Mouse (Mus musculus): ENCODE results near the gene Smap1. TPM values are rescaled to one million over a fixed set of nuclear protein-coding genes. Genes with fewer than 3 reads are reported as not detected.

Smap1 gene
- total RNA-seq, 2 experiments from 2014 or later, result 203 to 217 TPM

DNA sequence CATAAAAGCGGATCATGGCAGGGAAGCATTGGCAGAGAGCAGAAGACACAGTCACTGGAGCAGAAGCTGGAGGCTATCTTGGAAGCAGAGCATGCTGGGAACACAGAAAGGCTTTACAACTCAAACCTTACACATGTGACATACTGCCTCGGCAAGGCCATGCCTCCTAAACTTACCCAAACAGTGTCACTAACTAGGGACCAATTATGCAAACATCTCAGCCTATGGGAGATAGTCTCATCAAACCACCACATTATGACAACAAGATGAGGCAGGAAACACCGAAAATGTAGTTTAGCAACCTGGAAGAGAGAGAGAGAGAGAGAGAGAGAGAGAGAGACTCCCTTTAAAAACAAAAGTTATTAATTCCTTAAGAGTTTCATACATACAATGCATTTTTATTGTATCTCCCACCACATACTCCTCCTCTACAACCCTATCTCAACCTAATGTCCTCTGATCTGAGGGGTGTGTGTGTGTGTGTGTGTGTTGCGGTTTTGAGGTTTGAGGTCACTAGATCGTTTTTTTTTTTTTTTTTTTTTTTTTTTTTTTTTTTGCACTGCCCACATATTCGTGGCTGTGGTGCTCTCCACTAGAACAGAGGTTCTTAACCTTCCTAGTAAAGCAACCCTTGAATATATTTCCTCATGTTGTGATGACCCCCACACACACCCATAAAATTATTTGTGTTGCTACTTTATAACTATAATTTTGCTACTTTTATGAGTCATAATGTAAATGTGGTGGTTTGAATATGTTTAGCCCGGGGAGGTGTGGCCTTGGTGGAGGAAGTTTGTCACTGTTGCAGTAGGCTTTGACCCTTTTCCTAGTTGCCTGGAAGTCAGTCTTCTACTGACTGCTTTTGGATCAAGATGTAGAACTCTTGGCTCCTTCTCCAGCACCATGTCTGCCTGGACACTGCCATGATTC, 1.9 kb upstream of the Smap1 start:
- DNase-seq (ENCODE audit: low spot score in 2 of 2), result no peak
- intact Hi-C loops (cut with DNase I), result no loop called here

DNA sequence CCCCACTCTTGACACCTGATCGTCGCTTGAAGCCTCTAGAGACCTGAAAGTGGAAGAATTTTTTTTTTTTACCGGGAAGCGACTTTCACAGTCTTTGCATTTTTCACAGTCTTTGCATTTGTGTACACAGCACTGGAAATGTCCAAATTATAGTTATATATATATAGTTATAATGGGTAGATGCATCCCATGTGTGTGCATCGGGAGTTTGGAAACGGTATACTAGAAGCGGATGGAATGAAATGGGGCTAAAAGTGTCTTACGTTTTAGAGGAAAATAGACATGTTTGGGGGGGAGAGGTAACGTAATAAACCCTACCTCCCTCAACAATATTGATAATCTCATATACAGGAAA, 390 bp upstream of the Smap1 start:
- DNase-seq (ENCODE audit: low spot score in 2 of 2), result no peak
- intact Hi-C loops (cut with DNase I), result no loop called here

DNA sequence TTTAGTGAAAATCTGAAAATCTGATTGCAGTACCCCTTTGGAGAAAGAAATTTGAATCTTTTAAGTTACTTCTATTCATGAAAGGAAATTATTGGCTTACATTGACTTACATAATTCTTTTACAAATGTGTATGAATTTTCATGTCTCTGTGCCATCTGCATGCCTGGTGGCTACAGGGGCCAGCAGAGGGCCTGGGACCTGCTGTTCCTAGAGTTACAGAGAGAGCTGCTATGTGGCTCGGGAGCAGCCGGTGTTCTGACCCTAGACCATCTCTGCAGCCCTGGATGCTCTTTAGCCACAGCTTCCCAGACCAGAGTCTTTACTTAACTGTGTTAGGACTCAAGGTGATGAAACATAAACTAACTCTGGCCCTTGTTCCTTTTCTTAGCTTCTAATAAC, 1.8 kb downstream of the Smap1 start:
- no peak for DNase-seq (ENCODE audit: low spot score in 2 of 2)

DNA sequence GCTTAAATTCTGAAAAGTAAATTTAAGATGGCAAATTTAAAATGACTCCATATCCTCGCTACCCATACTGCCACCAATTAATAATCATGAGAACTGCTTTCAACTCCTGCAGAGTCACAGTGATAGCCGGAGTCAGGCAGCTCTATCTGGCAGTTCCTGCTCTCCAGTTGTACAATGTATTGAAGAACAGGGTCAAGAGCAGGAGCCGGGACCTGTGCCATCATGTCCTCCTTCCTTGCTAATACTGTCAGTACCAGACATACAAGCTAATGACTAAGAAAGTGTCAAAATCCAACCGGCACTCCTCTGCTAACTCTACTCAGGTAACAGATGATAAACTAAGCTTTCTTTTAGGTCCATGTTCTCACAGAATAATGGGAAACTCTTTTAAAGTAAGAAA, 3.0 kb downstream of the Smap1 start:
- intact Hi-C loops (cut with DNase I), result no loop called here

More for the DNA sequence above, 1.8 kb downstream of the Smap1 start:
- intact Hi-C loops (cut with DNase I), result no loop called here

DNA sequence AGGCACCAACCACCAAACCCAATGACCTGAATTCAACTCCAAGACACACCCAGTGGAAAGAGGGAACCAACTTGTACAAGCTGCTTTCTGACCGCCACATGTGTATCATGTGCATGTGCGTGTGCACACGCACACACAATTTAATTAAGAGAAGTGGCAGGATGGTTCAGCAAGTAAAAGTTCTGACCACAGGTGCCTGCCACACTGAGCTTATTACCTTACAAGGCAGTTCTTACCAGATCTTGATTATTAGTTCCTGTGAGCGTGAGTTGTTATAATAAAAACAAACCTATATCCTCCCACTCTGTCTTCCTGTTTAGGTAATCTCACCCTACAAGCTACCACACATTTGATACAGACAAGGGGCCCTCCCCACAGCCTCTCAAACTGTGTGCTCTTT, 6.6 kb downstream of the Smap1 start:
- DNase-seq (ENCODE audit: low spot score in 2 of 2), result no peak
- intact Hi-C loops (cut with DNase I), result no loop called here

More for the DNA sequence above, 3.0 kb downstream of the Smap1 start:
- DNase-seq (ENCODE audit: low spot score in 2 of 2), result no peak

DNA sequence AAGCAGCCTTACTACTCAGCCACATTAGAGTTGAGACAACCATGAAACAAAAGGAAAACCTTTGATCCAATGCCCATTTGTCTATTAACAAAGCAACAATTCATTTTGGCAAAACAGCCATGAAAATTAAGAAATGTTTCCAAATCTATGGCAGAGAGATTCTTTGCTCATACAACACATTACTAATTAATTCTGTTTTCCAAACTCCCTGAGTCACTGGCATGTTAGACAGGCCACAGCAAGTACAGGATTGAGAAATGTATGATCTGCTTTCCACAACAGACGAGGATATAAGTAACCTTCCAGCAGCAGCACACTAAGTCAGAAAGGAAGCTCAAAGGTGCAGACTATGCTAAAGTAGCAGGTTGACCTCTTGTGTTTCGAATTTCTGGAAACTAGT, 9.1 kb downstream of the Smap1 start:
- DNase-seq (ENCODE audit: low spot score in 2 of 2), result no peak
- intact Hi-C loops (cut with DNase I), result loop anchor here (5.0 kb wide), 1 partner anchor 94 kb away; the partner anchor contains the start of gene Sdhaf4

DNA sequence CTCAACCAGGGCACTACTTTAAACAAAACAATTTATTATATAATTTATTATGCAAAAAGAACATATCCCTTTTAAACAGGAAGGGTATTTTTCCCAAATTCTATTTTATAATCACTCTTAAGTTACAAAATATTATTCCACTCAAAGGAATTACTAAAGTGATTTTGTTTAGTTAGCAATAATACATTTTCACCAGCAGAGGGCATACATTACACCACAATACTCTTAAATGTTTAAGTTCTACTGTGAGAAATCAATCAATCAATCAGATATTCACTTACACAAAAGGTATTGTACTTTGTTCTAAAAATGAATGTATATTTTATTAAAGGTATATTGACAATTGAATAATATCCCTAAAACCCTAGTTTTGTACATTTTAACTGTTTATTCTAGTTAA, 16.0 kb downstream of the Smap1 start:
- DNase-seq (ENCODE audit: low spot score in 2 of 2), result no peak
- intact Hi-C loops (cut with DNase I), result no loop called here

DNA sequence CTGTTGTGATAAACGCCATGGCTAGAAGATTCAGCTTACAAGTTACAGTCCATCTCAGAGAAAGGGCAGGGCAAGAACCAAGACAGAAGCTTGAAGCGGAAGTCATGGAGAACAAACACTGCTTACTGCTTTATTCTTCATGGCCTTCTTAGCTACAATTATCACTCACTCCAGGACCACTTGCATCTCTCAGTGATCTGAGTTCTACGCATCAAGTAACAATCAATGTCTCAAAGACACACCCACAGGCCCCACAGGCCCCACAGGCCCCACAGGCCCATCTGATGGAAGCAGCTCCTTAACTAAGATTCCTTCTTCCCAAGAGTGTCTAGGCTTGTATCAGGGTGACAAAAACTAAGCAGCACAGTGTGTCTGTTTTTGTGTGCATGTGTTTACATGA, 18.8 kb downstream of the Smap1 start:
- intact Hi-C loops (cut with DNase I), result loop anchor here (5.0 kb wide), 1 partner anchor 61 kb away; no protein-coding TSS in a partner anchor
- DNase-seq (ENCODE audit: low spot score in 2 of 2), result no peak

DNA sequence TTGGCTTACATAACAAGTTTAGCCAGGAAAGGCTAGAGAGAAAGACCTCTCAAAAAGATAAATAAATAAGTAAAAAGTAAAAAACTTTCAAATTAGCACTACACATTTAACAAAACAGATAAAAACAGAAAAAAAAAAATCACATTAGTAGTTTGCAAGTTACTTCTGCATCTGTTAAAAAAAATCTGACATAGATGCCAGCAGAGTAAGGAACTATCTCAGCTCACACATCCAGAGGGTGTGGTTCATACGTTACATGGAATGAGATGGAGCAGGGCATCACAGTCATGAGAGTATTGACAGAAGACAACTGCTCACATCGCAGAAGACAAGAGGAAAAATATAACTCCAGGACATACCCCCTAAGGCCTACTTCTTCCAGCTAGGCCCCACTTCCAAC, 19.4 kb downstream of the Smap1 start:
- intact Hi-C loops (cut with DNase I), result loop anchor here (5.0 kb wide), 1 partner anchor 60 kb away; no protein-coding TSS in a partner anchor
- DNase-seq (ENCODE audit: low spot score in 2 of 2), result no peak

DNA sequence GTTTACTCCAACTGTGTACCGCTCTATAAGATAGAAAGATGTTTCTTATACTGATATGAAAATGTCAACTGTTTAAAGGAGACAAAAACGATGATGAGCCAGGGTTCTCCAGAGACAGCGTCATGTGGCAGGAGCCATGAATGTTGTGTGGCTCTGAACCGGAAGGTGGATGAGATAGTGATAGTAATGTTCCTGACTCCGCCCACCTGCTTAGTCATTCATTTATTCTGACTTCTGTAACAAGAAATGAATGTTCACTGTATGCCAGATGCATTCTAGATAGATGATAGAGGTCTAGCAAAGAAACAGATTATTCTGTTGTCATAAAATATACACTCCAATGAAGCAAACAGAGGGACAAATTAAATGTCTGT, 22.5 kb downstream of the Smap1 start:
- DNase-seq (ENCODE audit: low spot score in 2 of 2), result no peak
- intact Hi-C loops (cut with DNase I), result loop anchor here (5.0 kb wide), 1 partner anchor 57 kb away; no protein-coding TSS in a partner anchor

DNA sequence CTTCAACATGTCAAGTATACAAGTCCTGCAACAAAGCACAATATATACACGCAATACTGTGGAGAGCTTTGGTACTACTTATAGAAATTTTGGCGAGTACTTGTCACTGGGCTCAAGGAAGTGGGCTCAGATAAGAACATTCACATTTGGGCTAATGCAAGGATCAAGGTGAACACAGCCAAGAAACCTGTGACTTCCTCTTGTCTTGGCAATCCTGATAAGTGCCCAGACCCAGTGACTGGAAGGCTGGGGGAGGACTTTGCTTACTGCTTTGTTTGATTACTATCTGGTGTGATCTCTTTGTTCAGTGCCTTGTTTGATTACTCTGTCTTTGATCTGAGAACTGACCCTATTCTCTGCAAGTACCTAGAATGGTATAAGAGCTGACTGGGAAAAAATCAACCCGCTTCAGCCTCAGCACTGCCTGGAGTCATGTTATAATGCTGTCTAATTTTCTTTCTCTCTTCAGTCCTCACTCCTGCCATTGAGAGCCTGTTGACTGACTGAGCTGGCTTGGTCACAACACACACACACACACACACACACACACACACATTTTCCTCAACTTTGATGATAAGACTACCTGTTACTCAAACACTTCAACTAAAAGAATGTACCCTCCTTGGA, 23.0 kb downstream of the Smap1 start:
- no peak for DNase-seq (ENCODE audit: low spot score in 2 of 2)
- intact Hi-C loops (cut with DNase I), result no loop called here

DNA sequence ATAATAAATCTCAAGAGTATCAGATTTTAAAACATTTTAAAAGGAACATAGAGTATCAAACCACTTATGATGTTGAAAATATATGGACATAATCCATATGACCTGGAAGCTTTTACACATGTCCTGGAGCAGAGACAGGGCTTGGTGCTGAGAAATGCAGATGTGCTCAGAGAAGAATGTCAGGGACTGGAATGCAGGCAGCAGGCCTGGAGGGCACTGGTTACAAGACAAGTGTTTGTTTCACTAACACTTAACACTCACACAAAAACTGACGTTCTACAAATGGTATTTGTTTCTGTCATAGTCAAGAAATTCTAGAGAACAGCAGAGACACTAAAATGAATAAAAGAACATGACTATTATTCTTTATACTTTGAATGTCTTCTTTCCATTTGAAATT, 30.0 kb downstream of the Smap1 start:
- intact Hi-C loops (cut with DNase I), result no loop called here
- DNase-seq (ENCODE audit: low spot score in 2 of 2), result no peak

DNA sequence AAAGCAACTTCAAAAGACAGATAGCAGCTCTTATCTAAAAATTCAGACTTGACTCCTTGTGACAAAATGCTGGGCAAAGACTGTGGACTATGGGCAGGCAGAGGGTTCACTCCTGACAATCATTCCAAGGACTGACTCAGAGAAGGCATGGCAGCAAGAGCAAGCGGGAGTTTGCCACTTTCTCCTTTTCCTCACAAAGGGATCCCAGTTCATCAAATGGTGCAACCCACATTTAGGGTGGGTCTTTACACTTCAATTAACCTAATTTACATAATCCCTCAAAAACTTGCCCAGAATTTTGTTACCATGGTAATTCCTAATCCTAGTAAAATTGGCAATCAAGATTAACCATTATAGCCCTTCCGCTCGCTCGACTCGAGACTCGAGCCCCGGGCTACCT, 37.2 kb downstream of the Smap1 start:
- no peak for DNase-seq (ENCODE audit: low spot score in 2 of 2)
- intact Hi-C loops (cut with DNase I), result no loop called here

DNA sequence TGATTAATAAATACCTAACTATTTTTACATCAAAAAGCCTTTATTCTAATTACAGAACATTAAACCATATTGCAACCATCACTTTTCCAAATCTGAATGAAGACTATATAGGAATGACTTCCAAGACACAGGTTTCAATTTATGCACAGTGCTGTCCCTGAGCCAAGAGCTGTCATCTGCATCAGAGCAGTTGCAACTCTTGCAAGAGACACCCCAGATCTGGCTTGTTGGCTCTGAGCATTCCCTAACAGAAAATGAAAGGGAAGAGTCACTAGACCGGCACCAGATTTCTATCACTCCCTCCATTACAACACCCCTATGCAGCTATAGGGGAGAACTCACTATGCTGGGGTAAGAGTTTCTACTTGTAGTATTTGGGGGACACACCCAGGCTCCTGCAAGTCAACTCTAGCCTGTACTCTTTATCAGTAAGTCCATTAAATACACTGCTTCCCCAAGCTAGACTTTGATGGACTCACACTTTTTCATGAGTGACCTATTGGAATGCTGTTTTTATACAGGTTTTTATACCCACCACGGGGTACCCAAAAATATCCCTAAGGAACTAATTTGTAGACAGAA, 37.9 kb downstream of the Smap1 start:
- DNase-seq (ENCODE audit: low spot score in 2 of 2), result no peak
- intact Hi-C loops (cut with DNase I), result no loop called here

DNA sequence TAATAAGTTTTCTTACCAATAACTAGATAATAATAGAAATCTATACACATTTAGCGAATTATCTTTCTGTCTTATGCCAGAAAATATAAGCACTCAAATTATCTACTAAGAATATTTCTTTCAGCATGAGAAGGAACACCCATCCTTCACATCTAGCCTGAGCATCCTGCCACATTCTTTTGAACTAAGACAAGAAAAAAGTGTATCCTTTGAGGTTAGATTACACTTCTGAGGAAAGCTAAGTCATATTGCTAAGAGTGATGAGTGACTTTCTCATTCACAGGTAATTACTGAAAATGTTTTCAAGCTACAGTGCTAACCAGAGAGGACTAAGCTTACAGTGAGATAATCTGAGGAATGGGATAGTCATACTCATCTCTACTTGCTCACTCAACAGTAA, 39.4 kb downstream of the Smap1 start:
- intact Hi-C loops (cut with DNase I), result no loop called here
- DNase-seq (ENCODE audit: low spot score in 2 of 2), result no peak

DNA sequence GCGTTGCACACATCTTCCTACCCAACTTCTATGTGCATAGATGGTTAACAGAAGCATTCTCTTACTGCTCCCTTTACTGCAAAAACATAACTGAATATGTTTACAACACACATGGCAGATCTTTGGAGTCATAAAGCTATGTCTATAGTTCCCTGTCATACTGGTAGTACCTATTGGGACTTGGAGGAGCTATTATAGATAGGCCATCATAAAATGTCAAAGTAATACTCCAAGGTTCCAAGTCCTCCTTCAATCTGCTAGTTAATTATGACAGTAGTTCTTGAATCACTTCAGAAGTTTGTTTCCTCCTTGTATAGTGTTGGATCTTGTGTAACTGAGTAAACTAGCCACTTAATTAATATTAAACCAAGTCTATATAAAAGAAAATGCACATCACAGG, 49.9 kb downstream of the Smap1 start:
- intact Hi-C loops (cut with DNase I), result no loop called here
- no peak for DNase-seq (ENCODE audit: low spot score in 2 of 2)

DNA sequence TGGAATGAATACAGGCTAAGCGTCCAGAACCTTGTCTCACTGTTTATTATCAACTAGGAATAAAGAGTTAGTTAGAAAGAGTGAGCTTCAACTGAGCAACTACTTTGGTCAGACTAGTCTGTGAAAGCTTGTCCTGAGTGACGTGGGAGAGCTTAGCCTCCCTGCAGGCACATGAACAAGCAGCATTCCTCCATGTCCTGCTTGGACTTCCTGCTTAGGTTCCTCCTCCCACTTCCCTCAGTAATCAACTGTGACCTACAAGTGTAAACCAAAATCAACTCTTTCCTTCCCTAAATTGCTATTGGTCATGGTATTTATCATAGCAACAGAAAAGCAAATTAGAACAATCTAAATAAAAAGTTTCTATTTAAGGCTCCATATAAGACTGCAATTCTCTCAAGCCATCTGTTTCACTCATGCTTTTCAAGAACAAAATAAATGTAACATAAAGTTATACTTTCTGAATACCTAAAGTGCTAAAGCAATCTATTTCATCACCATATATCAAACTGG, 54.7 kb downstream of the Smap1 start:
- DNase-seq (ENCODE audit: low spot score in 2 of 2), result no peak
- intact Hi-C loops (cut with DNase I), result no loop called here

DNA sequence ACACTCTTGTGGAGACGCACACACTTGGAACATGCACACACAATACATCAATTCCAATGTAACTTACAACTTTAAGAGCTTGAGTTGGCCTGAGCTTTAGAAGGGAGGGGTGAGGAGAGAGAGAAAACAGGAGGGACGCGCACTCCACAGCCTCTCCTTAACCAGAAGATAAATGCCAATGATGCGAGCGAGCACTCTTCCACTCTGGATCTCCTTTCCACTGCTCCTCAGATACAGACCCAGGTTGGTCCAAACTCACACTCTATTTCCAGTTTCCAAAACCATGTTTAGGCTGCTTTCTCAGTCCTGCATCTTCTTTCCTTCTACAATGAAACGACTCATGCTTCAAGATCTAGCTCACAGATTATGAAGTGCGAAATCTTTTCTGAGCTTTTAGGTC, 56.6 kb downstream of the Smap1 start:
- DNase-seq (ENCODE audit: low spot score in 2 of 2), result no peak
- intact Hi-C loops (cut with DNase I), result no loop called here

DNA sequence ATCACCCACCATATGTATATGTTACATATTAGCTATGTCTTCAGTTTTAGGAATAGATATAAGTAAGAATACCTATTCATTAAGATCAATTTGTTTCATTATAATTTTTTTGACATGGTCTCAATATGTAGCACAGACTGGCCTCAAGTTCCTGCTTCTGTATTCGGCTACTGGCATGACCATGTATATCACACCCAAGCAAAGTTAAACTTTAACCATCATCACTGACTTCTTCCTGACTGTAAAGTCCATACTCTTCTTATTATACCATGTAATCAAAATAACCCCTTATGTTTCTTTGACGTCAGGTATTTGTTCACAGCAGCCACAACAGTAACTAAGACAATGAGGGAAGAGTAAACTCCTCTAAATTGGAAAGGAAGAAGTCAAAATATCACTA, 61.2 kb downstream of the Smap1 start:
- no peak for DNase-seq (ENCODE audit: low spot score in 2 of 2)
- intact Hi-C loops (cut with DNase I), result no loop called here

DNA sequence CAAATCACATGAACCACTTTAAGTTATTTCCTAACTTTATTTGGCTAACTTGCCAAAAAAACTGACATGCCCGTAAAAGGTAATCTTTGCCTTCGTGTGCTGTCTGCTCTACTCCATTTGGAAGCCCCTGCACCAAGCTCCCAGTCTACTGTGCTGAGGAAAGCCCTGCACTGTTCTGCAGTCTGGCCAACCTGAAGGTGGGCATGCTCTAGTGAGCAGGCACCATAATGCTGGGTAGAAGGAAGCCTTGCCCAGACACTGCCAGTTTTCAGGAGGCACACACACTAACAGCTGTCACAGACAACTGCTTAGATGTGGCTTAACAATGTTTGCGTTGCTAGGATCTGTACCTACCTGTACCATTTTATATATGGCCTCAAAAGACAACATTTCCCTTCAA, 66.5 kb downstream of the Smap1 start:
- DNase-seq (ENCODE audit: low spot score in 2 of 2), result no peak
- intact Hi-C loops (cut with DNase I), result no loop called here
